Mouse (Mus musculus): ENCODE results near the gene Polr1a.

Polr1a gene

DNA sequence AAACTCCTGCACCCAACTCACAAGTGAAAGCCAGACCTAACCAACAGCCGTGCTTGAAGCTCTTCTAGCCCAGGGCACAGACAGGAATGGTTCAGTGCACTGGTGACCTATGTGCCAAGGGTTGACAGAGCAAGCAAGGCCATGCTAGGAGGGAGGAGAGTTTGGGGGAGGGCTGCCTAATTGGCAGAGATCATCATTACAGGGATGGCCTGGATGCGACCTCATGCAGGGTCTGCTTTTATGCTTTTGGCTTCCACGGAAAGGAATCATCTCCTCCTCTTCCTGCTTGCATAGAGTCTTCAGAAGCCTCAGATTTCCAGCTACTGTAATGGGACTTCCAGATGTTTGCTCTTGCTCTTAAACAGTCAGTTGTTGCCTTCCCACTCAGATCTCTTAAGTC is 40.9 kb downstream of the Polr1a start:
- DNase-seq (ENCODE audit: low read depth), result no peak

DNA sequence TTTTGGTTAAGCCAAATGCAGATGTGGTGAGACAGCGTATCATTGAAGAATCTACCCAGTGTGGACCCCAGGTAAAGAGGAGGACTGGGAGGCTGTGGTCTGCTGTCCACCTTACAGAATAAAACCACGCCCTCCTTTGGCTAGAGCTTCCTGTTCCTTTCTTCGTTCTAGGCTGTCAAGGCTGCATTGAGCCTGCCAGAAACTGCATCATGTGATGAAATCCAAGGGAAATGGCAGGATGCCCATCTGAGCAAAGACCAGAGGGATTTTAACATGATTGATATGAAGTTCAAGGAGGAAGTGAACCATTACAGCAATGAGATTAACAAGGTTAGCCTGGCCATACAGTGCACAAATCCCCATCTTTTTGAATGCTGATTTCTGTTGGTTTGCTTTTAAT is 41.7 kb downstream of the Polr1a start:
- peak; percentile 90 for DNase-seq (ENCODE audit: low read depth)

DNA sequence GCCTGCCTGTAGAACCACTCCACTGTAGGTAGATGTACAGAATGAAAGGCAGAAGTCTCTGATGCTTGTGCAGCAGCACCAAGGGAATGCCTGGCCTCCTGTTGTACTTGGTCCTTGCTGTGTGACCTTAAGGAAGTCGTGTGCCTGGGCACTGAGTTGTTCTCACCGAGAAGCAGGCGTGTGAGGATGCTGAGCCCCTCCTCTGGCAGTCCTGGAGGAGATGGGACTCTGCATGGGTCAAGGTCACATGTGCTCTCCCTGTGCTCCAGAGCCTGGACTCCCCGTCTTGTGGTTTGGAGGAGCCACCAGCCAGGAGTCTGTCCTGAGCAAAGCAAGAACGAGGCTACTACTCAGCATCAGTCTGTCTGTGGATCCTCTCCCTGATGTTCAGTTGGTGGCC is 42.3 kb downstream of the Polr1a start:
- no peak for DNase-seq (ENCODE audit: low read depth)

DNA sequence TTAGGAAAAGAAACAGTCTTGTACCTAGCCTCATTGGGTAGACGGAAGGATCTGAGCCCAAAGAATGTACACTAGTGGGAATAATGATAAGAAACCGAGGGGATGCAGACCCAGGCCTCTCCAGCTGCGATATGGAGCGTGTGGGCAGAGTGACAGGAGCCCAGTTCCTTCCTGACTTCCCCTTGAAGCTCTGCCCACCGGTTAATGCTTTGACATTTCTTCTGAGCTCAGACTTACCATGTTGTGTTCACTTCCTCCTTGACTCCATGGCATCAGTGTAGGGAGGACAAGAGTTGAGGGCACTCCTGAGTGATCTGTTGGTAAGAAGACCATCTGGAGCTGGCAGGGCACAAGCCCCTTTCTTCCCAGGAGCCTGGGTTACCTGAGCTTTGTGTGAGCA is 53.3 kb downstream of the Polr1a start:
- DNase-seq (ENCODE audit: low read depth), result no peak

DNA sequence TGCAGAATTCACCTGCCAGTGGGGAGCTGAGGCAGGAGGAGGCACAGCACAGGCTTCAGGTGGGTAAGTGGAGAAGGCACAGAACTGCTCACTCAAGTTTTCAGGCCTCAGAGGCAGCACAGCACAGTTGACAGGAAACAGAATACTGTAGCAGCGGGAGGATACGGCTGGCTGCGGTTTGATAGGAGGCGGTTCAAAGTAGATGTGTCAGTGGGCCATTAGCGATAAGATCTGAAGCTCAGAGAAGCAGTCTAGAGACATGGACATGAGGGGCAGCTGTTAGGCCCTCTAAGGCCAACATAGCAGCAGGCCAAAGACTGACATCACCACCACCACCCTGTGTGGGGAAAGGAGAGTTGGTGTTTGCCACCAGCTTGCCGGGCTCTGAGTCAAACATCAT is 53.9 kb downstream of the Polr1a start:
- no peak for DNase-seq (ENCODE audit: low read depth)

DNA sequence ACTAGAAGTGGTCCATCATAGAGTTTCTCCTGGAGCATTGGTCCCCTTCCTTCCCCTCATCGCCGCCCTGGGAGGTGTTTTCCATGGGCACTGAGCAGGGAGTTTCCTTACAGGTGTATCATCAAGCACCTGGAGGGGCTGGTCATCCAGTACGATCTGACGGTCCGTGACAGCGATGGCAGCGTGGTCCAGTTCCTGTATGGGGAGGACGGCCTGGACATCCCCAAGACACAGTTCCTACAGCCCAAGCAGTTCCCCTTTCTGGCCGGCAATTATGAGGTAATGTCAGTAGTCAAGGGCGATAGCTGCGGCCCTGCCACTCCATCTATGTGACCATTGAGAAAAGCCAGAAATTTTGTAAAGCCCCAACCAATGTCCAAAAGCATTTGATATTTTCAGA is 54.7 kb downstream of the Polr1a start:
- DNase-seq (ENCODE audit: low read depth), result no peak

DNA sequence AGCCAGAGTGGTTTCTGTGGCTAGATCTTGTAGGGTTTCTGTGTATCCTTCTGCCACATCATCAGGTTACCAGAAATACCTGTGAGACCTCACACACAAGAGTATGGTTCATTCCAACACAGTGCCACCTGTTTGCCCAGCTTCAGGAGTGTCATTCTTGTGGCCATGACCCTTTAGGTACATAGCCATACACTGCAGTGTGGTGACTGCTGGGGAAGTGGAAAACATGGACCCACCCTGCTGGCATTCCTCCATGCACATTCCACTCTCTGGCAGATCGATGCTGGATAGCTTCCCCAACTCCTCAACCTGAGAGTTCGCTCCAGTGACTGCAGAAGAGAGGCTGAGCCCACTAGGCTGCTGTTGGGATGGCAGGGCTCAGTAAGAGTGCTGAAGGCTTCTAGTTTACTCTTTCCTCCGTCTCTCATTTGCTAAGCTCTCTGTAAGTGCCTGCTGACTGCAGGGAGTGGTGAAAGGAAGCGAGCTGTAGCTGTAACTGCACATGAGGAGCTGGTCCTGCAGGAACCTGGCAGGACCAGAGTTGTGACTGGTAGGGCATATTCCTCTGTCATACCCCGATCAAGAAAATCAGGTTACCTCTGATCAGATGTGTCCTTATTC is 57.9 kb downstream of the Polr1a start:
- peak; percentile 31 for DNase-seq (ENCODE audit: low read depth)

DNA sequence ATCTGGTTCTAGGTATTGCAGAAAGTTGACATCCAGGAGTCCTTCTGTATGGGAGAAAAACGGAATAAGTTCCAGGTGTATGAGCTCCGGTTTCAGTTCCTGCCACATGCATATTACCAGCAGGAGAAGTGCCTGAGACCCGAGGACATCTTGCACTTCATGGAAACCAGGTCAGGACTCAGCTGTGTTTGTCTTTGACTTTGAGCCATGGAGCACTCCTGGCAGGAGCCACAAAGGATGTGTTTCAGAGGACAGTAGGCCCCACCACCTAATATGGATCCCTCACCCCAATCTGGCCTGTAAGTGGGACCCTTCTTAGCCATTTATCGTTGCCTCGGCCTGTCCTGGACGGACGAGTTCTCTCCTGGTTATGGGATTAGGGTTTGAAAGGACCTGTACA is 59.0 kb downstream of the Polr1a start:
- no peak for DNase-seq (ENCODE audit: low read depth)

DNA sequence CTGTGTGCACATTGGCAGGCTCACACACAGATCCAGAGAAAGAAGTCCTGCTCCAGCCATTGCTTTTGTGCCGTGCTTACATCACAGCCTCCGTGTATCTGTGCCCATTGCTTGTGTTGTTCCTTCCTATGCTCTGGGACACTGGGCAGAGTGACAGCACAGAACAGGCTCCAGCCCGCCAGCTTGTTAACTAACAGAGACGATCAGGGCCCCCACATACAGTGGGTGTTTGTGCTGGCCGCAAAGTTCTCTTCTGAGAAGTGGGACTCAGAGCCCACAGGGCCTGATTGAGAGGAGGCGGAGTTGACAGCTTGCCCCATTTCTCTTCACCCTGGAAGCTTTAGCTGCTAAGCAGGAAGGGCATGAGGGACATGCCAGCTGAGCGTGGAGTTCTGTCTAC is 60.6 kb downstream of the Polr1a start:
- DNase-seq (ENCODE audit: low read depth), result no peak

DNA sequence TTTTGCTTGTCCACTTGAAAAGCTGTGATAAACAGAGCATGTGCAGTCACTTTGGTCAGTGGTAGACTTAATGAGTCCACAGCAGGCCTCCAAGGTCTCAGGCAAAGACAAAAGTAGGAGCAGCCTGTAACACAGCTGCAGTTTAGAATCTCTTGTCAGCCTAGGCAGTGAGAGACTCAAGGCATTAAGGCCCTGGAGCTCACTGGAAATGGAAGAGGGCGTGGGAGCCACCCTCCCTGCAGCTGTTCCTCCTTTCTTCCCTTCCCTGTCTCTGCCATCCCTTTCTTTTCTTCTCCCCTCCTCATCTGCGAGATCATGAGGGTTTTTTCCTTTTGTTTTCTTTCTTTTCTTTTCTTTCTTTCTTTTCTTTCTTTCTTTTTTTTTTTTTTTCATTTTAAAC is 61.3 kb downstream of the Polr1a start:
- no peak for DNase-seq (ENCODE audit: low read depth)

DNA sequence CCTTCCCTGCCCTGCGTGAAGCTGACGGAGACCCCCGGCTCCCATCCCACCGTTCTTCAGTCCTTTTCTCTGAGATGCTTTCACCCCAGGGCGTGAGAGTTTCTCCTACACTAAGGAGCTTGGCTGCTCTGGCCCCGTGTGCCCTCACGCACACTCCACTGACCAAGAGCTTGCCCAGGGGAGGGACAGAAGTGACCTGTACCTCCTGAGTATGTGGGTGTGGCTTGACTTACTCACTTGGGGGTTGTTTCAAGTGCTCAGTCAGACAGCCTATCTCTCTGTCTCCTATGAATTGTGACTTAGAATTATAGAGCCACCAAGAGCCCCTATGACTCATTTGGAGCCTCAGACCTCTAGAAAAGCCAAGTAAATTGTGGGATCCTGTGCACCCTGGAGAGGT is 67.7 kb downstream of the Polr1a start:
- no peak for DNase-seq (ENCODE audit: low read depth)

DNA sequence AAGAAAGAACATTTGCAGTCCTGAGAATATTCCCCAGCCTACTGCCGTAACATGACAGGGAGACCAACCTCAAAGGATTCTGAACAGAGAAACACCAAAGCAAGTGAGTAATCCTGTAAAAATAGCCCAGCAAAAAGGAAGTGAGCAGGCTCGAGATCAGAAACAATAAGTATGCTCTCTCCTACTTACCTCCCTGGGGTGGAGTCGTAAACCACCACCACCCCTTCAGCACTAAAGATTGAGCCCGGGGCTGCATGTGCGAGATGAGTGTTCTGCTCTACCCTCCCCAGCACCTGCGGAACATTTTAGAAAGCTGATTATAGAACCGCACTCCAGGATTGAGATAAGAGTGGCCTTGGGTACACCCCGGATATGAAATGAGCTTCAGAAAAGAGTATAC is 71.3 kb downstream of the Polr1a start:
- DNase-seq (ENCODE audit: low read depth), result peak; percentile 47

DNA sequence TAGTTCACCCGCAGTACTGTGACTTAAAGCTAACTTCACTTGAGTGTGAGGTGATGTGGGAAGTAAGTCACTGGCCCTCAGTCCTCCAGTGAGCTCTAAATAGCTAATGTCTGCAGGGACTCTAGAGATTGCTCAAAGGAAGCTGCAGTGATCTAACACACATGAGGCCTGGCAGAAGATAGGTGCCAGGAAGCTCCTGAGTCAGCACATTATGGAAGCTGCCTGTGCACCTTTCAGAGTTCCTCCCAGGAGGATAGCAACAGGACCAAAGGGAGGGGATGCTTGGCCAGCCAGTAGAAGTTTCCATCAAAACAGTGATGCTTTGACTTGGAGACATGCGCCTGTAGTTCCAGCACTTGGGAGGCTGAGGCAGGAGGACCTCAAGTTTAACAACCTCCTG is 71.7 kb downstream of the Polr1a start:
- DNase-seq (ENCODE audit: low read depth), result no peak

DNA sequence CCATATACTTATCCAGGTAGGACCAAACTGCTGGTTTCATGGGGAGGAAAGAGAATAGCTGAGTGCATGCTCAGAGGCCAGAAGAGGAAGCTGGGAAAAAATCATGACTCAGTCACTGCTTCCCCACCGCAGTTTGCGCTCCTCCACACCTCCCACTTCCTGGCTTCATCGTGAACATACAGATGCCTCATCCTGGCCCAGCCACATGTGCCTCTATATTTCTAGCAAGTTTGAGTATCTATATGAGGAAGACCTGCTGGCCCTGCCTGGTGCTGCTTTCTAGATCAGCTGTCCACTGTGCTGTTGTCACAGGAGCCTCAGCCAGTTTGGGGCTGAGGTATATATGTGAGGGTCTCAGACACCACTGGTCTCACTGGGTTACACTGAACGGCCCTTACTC is 72.6 kb downstream of the Polr1a start:
- DNase-seq (ENCODE audit: low read depth), result no peak

DNA sequence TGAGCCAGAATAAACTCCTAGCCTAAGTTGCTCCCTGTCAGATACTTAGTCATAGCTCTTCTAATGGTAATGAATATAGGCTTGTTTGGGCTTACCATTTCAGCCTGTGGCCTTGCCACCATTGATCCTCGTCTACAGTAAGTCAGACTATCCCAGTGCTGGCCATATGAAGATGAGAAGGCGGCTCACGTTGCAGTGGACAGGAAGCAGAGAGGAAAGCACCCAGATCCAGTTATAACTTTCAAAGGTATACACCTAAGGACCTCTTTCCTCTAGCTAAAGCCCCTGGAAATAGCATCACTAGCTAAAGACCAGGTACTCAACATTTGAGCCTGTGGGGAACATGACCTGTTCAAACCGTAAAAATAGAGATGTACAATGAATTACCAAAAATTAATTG is 77.1 kb downstream of the Polr1a start:
- no peak for DNase-seq (ENCODE audit: low read depth)

DNA sequence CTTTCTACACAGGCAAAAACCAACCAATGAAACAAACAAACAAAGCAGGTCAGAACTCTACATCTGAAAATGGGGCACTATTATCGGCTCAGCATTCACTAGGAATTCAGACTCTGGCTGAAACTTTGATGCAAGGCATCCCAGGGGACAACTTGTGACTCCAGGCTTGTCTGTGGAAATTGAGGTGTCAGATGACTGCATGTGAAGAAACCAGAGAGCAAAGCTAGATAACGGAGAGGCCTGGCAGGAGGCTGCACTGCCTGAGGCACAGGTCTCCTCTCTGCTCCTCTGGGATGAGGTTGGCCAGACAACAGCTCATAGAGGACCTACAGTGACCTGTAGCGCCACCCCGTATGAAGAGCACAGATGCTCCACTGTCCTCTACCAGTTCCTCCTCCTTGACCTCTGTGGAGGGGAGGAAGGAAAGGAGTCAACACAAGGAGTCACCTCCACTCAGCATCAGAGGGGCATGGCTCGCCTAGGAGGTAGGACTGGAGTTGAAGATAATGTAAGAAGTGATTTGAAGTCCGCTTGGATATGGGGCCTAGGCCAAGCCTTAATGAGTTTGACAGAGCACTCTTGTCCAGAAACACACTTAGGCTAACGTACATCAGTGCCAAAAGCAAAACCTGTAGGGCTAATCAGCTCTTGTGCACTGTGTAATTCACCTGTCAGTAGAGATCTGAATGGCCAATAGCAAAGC is 78.8 kb downstream of the Polr1a start:
- DNase-seq (ENCODE audit: low read depth), result peak; percentile 71

DNA sequence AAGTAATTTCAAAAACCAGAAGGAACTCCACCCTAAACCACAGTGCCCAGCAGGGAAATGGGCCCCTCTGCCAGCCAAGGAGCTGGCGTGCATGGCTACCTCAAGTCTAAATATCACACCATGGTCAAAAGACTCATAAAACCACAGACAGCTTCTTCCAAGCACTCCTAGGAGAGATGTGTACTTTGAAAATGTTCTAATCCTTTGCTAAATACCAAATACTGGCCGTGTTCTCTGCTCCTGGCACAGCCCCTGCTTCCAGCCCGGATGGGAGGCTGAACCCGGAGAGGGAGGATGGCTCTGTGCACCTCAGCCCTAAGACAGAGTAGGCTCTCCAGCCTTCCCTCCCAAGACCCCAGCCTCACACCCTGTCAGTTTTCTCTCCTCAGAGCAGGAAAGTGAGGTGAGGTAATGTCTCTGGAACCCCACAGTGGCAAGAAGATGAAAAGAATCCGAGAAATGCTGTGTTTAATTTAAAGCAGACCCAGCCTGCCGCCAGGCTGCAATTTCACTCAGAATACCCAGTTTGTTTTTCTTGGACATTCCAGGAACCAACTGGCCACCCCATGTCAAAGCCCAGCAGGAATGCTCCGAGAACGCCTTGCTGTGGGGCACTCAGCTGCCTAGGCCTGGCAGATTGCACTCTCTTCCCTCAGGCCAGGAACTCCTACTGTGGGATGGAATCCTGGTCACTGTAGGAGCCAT is 80.9 kb downstream of the Polr1a start:
- peak; percentile 85 for DNase-seq (ENCODE audit: low read depth)

DNA sequence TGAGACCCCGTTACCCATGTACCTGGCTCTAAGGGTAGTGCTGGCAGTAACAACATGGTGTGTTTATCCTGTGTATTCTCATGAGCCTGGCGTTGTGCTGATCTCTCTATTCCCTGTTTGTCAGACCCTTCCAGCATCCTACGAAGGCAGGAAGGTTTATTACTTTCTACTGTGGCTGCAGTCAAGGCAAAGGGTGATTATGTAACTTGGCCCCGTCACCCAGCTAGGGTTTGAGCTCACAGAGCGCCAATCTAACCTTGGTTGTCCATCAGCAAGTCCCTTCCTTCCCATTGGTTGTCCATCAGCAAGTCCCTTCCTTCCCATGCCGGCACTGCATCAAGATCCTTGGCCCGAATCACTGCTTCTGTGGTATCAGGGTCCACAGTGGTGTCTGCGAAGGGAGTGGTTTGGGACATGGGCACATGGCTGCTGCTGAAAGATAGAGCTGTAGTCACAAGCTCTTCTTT is 81.6 kb downstream of the Polr1a start:
- DNase-seq (ENCODE audit: low read depth), result no peak

DNA sequence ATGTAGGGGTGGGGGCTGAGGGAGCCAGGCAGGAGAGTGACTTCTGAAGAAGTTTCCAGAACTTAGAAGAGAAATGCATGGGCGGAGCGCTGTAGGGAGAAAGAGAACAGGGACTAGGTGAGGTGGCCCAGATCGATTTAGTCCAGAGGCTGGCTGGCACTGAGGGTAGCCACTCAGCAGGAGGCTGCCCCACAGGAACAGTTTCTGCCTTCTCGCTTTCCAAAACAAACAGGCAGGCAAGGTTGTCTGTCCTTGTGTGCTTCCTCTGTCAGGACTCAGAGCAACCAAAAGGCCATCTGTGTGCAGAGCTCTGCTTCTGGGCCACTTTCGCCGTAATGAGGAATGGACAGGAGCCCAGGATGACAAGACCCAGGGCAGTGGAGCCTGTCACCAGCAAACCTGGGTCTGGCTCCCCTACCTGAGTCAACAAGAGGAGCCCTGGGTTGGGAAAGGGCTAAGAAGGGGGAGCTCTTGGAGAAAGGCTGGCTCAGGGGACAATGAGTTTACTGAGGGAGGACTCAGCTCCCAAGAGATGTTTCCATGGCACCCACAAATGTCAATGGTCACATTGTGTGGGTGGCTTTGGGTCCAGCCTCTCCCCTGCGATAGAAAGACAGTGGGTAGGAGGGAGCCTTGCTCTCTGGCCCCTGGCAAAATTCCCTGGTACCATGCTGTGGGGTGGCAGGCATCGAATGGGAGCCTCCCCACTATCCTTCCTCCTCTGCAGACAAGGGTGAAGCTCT is 82.5 kb downstream of the Polr1a start:
- DNase-seq (ENCODE audit: low read depth), result peak; percentile 30

DNA sequence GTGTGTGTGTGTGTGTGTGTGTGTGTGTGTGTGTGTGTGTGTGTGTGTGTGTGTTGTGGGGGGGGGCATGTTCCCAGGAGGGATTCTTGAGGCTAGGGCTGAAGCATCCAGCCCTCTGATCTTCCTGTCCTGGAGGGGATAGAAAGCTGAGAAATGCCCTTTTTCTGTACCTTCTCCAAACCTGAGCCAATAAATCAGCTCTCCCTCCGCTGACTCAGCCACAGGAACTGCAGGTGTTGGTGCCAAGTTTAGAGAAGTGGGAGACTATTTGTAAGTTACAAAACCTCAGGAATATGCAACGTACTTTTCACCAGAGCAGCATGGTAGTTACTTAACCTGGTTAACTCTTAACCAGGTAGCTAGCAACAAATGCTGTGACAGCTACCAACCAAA is 83.1 kb downstream of the Polr1a start:
- peak; percentile 85 for DNase-seq (ENCODE audit: low read depth)

DNA sequence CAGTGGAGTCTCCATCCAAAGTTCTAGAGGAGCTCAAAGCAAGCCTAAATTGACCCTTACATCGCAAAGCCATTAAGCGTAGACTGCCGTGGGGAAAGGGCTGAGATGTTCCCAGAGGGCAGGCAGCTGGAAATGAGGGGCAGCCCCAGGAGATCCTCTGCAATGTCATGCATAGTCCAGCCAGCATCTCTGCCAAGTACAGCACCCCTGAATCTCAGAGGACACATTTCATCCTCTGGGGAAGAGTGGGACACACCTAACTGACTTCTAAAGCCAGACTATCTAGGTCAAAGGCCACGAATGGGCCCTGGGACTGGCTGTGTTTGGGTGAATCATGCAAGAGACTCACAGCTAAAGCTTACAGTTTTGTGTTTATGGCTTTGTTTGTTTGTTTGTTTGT is 85.2 kb downstream of the Polr1a start:
- no peak for DNase-seq (ENCODE audit: low read depth)

DNA sequence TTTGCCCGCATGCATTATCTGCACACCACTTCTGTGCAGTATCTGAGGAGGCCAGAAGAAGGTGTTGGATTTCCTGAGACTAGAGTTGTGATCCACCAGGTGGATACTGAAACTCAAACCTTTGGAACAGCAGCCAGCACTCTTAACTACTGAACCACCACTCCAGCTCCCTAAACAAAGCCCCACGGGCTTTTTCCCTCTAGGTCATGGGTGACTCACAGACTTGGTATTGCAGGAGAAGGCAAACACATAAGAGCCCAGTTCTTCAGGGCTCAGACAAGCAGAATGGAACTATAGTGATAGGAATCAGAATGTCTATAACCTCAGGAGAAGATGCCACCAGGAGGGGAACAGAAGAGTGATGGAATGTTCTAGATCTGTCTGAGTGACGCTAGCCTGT is 86.2 kb downstream of the Polr1a start:
- DNase-seq (ENCODE audit: low read depth), result peak; percentile 75

DNA sequence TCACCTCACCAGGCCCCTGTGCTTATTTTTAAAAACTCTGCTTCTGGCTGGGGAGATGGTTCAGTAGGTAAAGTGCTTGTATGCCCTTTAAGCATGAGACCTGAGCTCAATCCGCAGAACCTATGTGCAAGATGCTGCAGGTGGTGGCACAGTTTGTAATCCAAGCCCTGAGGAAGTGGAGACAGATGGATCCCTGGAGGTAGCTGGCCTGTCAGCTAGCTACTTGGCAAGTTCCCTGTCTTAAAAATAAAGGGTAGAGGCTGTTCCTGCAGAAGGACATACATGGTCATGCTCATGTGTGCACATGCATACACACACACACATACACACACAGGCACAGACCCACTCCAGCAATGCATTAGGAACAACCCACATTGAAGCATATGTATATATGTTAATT is 88.4 kb downstream of the Polr1a start:
- DNase-seq (ENCODE audit: low read depth), result no peak
